Mouse (Mus musculus): Measurements from ENCODE around the gene Tysnd1. TPM values are rescaled to one million over a fixed set of nuclear protein-coding genes. Genes with fewer than 3 reads are reported as not detected.
A peak's percentile ranks its signal among the peaks of the same experiment; 100 is the strongest.

The Tysnd1 gene
- polyA plus RNA-seq (2015; fragmentation: Nextera tagmentation; extraction: Ambion mirVana), result 22.8 and 24.2 TPM in 2 replicates

DNA sequence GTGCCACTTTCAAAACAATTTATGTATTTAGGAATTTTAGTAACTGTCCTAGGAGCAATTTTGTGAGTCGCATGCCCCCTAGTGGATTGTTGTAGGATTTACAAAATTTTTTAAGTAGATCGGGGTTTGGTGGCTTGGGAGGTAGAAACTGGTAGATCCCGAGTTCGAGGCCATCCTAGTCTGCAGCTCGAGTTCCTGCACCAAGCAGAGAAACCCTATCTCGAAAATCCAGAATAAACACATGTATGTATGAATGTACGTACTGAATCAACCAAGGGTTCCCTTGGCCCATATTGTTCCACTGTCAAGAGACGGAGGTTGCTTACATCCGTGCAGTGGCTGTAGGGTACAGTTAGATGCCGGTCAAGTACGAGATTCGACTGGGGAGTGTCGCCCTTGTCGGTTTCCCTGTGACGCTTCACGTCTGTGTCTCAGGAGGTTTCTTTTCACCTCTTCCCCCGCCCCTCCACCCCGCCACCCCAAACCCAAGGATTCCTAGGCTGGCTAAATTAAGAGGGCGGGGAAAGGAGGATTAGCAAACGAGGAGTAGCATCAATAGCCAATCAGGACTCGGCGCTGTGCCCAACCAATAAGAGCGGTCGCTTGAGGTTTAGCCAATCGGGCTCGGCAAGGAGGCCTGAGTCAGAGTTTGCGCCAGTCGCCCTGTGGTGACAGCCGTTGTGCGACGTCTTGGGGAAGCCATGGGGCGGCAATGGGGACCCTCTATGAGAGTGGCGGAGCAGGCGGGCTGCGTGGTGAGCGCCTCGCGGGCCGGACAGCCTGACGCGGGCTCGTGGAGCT, at the start of gene Tysnd1:
Gene Tysnd1 (plus strand): TSS at position 645 of the 801 bp plus-strand sequence.
- Histone ChIP-seq H3K27me3 (ENCODE audit: insufficient read depth, low read length) (no peaks in the 10 kb centered on the region), H3K4me2 (ENCODE audit: low read depth, low read length) (peak within 1 kb of the TSS; percentile 95), H3K27ac (ENCODE audit: low read depth) (peak within 1 kb of the TSS; percentile 61), H3K4me3 (ENCODE audit: low read depth, low read length) (peak within 1 kb of the TSS; percentile 92), H3K4me1 (ENCODE audit: insufficient read depth) (peaks cover 18% of the 10 kb centered on the region), H3K9ac (replicated peaks) (peak within 1 kb of the TSS; percentile 85), H3K9me3 (ENCODE audit: low read length) (no peaks in the 10 kb centered on the region), H3K36me3 (replicated peaks; ENCODE audit: insufficient read depth, low read length) (peaks cover 32% of the 10 kb centered on the region)
- TF ChIP-seq CTCF (IDR thresholded peaks at IDR 0.05; ENCODE audit: low read depth) (peak; percentile 57), EP300 (IDR thresholded peaks at IDR 0.05; ENCODE audit: low read depth) (no peak)
- WGBS (ENCODE audit: insufficient replicate concordance), result 2% methylated on average over 38 of the region's 42 CpGs
- DNase-seq (peak; percentile 94), ATAC-seq (peak; percentile 95)

DNA sequence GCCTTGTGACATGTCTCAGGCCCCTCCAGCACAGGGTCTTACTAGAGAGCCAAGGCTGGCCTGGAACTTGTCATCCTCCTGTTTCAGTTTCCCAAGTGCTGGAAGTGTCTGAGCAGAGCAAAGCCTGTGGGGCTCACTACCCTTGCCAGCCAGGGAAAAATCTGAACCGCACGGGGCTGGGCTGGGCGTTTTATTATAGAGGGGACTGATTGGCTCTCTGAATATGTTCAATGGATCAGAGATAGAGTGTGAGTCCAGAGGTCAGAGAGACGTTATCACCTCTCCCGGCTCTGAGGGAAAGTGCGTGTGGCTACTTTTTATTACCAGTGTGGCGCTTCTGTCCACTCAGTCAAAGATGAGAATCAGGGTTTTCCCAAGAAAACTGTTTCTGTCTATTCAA, 48.8 kb upstream of the Tysnd1 start:
- TF ChIP-seq CTCF (IDR thresholded peaks at IDR 0.05; ENCODE audit: low read depth) (no peak), EP300 (IDR thresholded peaks at IDR 0.05; ENCODE audit: low read depth) (0 out of 2 replicates have a peak, but pooled peaks have one; percentile 33)
- H3K9ac ChIP-seq (replicated peaks), result no peak overlapping the region
- no peaks in the 10 kb centered on the region for H3K27me3 ChIP-seq (ENCODE audit: insufficient read depth, low read length)
- H3K4me1 ChIP-seq (ENCODE audit: insufficient read depth), result peaks cover 17% of the 10 kb centered on the region
- peak overlapping the region; percentile 91 for H3K27ac ChIP-seq (ENCODE audit: low read depth)
- peak; percentile 71 for ATAC-seq
- no peak overlapping the region for H3K4me2 ChIP-seq (ENCODE audit: low read depth, low read length)
- DNase-seq, result peak; percentile 59
- no peak overlapping the region for H3K4me3 ChIP-seq (ENCODE audit: low read depth, low read length)
- 58% methylated on average over 7 of the region's 7 CpGs for WGBS (ENCODE audit: insufficient replicate concordance)
- no peaks in the 10 kb centered on the region for H3K9me3 ChIP-seq (ENCODE audit: low read length)
- no peaks in the 10 kb centered on the region; the same call in 1 of the 2 replicates for H3K36me3 ChIP-seq (replicated peaks; ENCODE audit: insufficient read depth, low read length)

DNA sequence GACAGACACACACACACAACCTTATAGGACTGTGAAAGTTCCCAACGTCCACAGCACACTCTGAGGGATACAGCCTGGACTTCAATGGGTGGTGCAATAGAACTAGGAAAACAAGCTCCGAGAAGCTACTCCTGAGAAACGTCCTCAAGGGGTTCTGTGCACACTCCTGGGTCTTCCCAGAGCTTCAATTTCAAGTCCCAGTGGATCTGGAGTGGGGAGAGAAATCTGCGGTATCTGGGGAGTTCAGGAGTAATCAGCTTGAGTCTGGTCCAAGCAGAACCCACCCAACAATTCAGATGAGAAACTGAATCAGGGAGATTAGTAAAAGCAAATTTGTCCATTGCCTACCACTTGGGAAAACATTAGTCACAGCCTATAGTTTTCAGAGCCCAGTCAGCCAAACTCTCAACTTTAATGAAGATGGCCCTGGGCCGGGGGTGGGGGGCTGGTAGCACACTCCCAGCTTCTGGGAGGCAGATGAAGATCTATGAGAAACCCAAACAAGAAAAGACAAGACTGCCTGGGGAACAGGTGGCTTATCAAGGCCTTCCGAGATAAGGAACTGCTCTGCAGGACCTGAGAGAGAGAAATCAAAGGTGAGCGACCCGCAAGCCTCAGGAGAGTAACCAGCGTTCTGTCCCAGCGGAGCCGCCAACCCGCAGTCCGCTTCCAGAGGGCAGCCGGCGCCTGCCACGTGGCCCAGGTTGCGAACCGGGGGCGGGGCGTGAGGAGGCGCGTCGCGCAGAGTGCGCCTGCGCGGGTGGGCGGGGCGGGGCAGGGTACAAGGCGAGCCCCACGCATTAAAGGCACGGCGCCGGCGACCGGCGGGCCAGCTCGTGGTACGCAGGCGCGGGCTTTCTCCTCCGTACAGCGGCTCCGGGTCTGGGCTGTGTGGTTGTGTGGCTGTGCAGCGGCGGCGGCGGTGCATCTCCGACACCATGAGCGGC, 47.3 kb upstream of the Tysnd1 start, which contains the start of gene Ppa1:
Gene Ppa1 (plus strand): TSS at position 763 of the 947 bp plus-strand sequence.
- Histone ChIP-seq H3K27ac (ENCODE audit: low read depth) (peak within 1 kb of the TSS; percentile 91), H3K9me3 (ENCODE audit: low read length) (no peaks in the 10 kb centered on the region), H3K36me3 (replicated peaks; ENCODE audit: insufficient read depth, low read length) (peaks cover 2% of the 10 kb centered on the region; the same call in 1 of the 2 replicates), H3K27me3 (ENCODE audit: insufficient read depth, low read length) (no peaks in the 10 kb centered on the region), H3K4me1 (ENCODE audit: insufficient read depth) (peaks cover 17% of the 10 kb centered on the region), H3K4me2 (ENCODE audit: low read depth, low read length) (peak within 1 kb of the TSS; percentile 93), H3K4me3 (ENCODE audit: low read depth, low read length) (peak within 1 kb of the TSS; percentile 84), H3K9ac (replicated peaks) (peak within 1 kb of the TSS; percentile 85)
- DNase-seq (peak; percentile 94), ATAC-seq (peak; percentile 87)
- no peak for TF ChIP-seq EP300 (IDR thresholded peaks at IDR 0.05; ENCODE audit: low read depth)
- no peak for TF ChIP-seq CTCF (IDR thresholded peaks at IDR 0.05; ENCODE audit: low read depth)
- WGBS (ENCODE audit: insufficient replicate concordance), result 3% methylated on average over 35 of the region's 50 CpGs

DNA sequence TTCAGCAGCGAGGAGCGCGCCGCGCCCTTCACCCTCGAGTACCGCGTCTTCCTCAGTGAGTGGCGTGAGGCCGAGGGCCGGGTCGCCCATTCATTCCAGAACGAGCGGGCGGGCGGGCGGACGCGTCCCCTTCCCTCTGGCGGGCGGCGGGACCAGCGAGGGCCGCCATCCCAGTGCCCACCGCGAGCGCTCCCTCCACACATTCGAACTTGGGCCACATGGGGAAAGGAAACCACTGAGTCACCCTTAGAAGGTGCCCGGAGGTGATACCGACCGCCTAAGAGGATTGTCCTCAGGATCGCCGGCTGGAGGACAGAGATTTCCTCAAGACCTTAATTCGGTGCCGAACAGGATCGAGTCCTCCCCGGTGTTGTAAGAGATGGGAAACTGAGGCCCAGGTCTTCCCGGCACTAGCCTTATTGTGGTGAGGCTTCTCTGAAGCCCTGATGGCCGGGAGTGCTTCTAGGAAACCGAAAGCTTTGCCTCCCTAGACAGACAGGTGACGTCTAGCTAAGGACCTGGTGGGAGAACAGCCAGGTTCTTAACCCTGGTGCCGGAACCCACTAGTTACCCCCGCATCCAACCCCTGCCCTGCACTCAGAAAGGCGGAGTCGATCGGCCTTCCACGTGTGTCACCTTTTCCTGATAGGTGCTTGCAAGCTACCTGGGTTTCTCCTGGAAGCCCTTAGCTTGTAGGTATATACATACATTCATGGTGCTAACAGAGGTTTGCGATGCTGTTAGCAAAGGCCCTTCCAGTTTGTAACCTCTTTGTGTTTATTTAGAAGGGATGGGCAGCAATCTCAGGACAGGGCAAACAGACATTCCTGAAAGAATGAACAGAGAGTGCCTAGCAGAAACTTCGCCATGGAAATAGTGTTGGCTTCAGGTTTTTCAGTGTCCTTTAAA, 46.3 kb upstream of the Tysnd1 start:
- peak; percentile 33 for DNase-seq
- H3K4me3 ChIP-seq (ENCODE audit: low read depth, low read length), result peak overlapping the region; percentile 84

DNA sequence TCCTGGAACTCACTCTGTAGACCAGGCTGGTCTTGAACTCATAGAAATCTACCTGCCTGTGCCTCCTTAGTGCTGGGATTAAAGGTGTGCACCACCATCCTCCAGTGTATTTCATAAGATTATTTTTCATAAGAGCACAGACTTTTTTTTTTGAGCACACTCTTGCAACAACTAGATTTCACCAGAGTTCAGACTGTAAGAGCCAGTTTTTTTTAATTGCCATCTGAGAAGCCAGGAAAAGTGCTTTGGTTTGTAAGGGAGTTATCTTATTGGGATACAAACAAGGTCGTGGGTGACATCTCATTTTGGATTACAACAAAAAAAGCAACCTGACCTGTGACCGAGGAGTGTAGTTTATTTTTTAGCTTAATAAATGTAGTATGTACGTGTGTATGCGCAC, 41.2 kb upstream of the Tysnd1 start:
- DNase-seq (no peak), ATAC-seq (no peak)
- Histone ChIP-seq H3K9ac (replicated peaks) (no peak overlapping the region), H3K4me3 (ENCODE audit: low read depth, low read length) (no peak overlapping the region), H3K36me3 (replicated peaks; ENCODE audit: insufficient read depth, low read length) (peaks cover 7% of the 10 kb centered on the region; the same call in 1 of the 2 replicates), H3K9me3 (ENCODE audit: low read length) (no peaks in the 10 kb centered on the region), H3K4me1 (ENCODE audit: insufficient read depth) (peaks cover 8% of the 10 kb centered on the region), H3K27me3 (ENCODE audit: insufficient read depth, low read length) (no peaks in the 10 kb centered on the region), H3K4me2 (ENCODE audit: low read depth, low read length) (no peak overlapping the region), H3K27ac (ENCODE audit: low read depth) (no peak overlapping the region)
- WGBS (ENCODE audit: insufficient replicate concordance), result 81% methylated on average over 4 of the region's 4 CpGs
- TF ChIP-seq EP300 (IDR thresholded peaks at IDR 0.05; ENCODE audit: low read depth) (no peak), CTCF (IDR thresholded peaks at IDR 0.05; ENCODE audit: low read depth) (no peak)

More for the DNA sequence above, 46.3 kb upstream of the Tysnd1 start:
- Histone ChIP-seq H3K4me1 (ENCODE audit: insufficient read depth) (peaks cover 17% of the 10 kb centered on the region), H3K4me2 (ENCODE audit: low read depth, low read length) (peak overlapping the region; percentile 93), H3K9me3 (ENCODE audit: low read length) (no peaks in the 10 kb centered on the region), H3K27ac (ENCODE audit: low read depth) (peak overlapping the region; percentile 82), H3K27me3 (ENCODE audit: insufficient read depth, low read length) (no peaks in the 10 kb centered on the region), H3K36me3 (replicated peaks; ENCODE audit: insufficient read depth, low read length) (peaks cover 7% of the 10 kb centered on the region; the same call in 1 of the 2 replicates), H3K9ac (replicated peaks) (peak overlapping the region; percentile 85)
- ATAC-seq, result peak; percentile 75
- TF ChIP-seq CTCF (IDR thresholded peaks at IDR 0.05; ENCODE audit: low read depth) (no peak), EP300 (IDR thresholded peaks at IDR 0.05; ENCODE audit: low read depth) (peak; percentile 68; the same call in 1 of the 2 replicates)
- 2% methylated on average over 48 of the region's 49 CpGs for WGBS (ENCODE audit: insufficient replicate concordance)

Measured in liver, postnatal 0 days (tissue).